Mouse (Mus musculus) embryo, embryonic 10.5 days (tissue): Measurements from ENCODE around the gene Gpr162.
"Not testable (repeated sequence)": the region's sequence is repeated elsewhere in the genome, so short reads cannot be mapped to it uniquely, and the experiment has no call there.

ENCODE experiments used
- DNase-seq: peaks from one replicate; pipeline ENCODE4 v3.0.0-alpha.2; 2015; ENCODE audit warnings: low spot score

Gpr162 gene

GRCm38 (mm10) chr6:124836411-124836810 is 27.4 kb downstream of the Gpr162 start:
- DNase-seq: no peak

- peak; percentile 48 for DNase-seq
Measured at GRCm38 (mm10) chr6:124835531-124835930, 28.3 kb downstream of the Gpr162 start.

- no peak for DNase-seq
Measured at GRCm38 (mm10) chr6:124834512-124835081, 29.2 kb downstream of the Gpr162 start.

GRCm38 (mm10) chr6:124831649-124832048 is 32.1 kb downstream of the Gpr162 start:
- no peak for DNase-seq

- DNase-seq: not testable (repeated sequence)
Measured at GRCm38 (mm10) chr6:124831199-124831598, 32.6 kb downstream of the Gpr162 start.

- peak; percentile 99 for DNase-seq
Measured at GRCm38 (mm10) chr6:124829799-124830700, 33.7 kb downstream of the Gpr162 start.

GRCm38 (mm10) chr6:124828868-124829798 is 34.6 kb downstream of the Gpr162 start, which contains the start of the genes Usp5 and Cdca3:
Usp5 (minus strand) TSS chr6:124829484.
Cdca3 (plus strand) TSS chr6:124829547.
- DNase-seq: peak; percentile 100

GRCm38 (mm10) chr6:124828101-124828592 is 35.6 kb downstream of the Gpr162 start:
- DNase-seq: peak; percentile 53

GRCm38 (mm10) chr6:124822049-124822448 is 41.7 kb downstream of the Gpr162 start:
- DNase-seq: no peak

- DNase-seq: no peak
Measured at GRCm38 (mm10) chr6:124820891-124821290, 42.9 kb downstream of the Gpr162 start.

- DNase-seq: no peak
Measured at GRCm38 (mm10) chr6:124817971-124818370, 45.8 kb downstream of the Gpr162 start.

GRCm38 (mm10) chr6:124817563-124817962 is 46.2 kb downstream of the Gpr162 start:
- no peak for DNase-seq

GRCm38 (mm10) chr6:124817125-124817524 is 46.7 kb downstream of the Gpr162 start:
- no peak for DNase-seq

- no peak for DNase-seq
Measured at GRCm38 (mm10) chr6:124816611-124817010, 47.2 kb downstream of the Gpr162 start.

- no peak for DNase-seq
Measured at GRCm38 (mm10) chr6:124814858-124815774, 48.7 kb downstream of the Gpr162 start.

- no peak for DNase-seq
Measured at GRCm38 (mm10) chr6:124814448-124814847, 49.3 kb downstream of the Gpr162 start.

GRCm38 (mm10) chr6:124813933-124814332 is 49.9 kb downstream of the Gpr162 start, which contains the start of gene Tpi1:
Tpi1 (minus strand) TSS chr6:124814296.
- DNase-seq: peak; percentile 96

GRCm38 (mm10) chr6:124813496-124813895 is 50.3 kb downstream of the Gpr162 start:
- DNase-seq: peak; percentile 84

GRCm38 (mm10) chr6:124812848-124813247 is 50.9 kb downstream of the Gpr162 start:
- DNase-seq: peak; percentile 45

GRCm38 (mm10) chr6:124811701-124812560 is 51.9 kb downstream of the Gpr162 start:
- DNase-seq: no peak
